25 mouse cellular contexts compared by ENCODE assay signal in the genomic region with DNA sequence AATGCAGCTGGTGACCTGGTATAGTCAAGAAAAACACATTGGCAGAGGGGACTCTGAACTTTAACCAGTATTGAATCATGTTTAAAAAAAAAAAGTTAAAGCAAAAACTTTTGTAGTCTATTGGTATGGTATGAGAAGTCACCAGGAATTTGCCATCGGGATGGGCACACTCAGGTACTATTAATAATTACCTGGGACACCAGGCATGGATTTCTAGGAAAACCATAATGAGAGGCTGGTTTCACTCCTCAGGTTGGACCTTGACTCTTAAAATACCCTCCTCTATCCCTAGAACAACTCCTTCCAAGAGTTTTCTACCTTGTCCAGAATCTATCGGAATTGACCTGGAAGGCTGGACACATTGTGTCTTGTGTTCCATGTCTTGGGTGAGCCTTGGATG.
A peak's percentile ranks its signal among the peaks of the same experiment; 100 is the strongest.
DNase-seq lines count a peak whose midpoint lies in the region; ATAC-seq and TF ChIP-seq lines count a peak whose summit lies in the region.
"Had no signal": no experiment of that assay in that cellular context is flagged by ENCODE, and none has a peak within 500 bp of the region (broad histone marks: within the 10 kb centered on the region; RNA-seq: fewer than 3 reads in every experiment).

No protein-coding gene starts in this region.

- H3K4me1 ChIP-seq in hindbrain, embryonic 14.5 days (replicated peaks; ENCODE audit: control insufficient read depth, insufficient read depth, low read length): no peaks in the 10 kb centered on the region
- peaks cover 12% of the 10 kb centered on the region; the same call in 1 of the 2 replicates for H3K4me1 ChIP-seq in hindbrain, embryonic 10.5 days (replicated peaks)
- H3K4me1 ChIP-seq in kidney, embryonic 14.5 days (ENCODE audit: control insufficient read depth, insufficient read depth, low read length): no peaks in the 10 kb centered on the region
- peaks cover 11% of the 10 kb centered on the region for H3K4me1 ChIP-seq in liver, adult 2 months (ENCODE audit: control insufficient read depth, insufficient read depth, low read length)
- no peaks in the 10 kb centered on the region for H3K4me1 ChIP-seq in liver, embryonic 11.5 days (replicated peaks; ENCODE audit: control insufficient read depth, insufficient read depth, low read length)
- H3K4me1 ChIP-seq: forebrain, embryonic 13.5 days; heart, embryonic 15.5 days; hindbrain, embryonic 15.5 days had no signal

- WGBS in hindbrain, embryonic 14.5 days: 95% methylated on average over 2 of the region's 2 CpGs
- 98% methylated on average over 2 of the region's 2 CpGs for WGBS in hindbrain, embryonic 10.5 days
- WGBS in kidney, embryonic 14.5 days: 95% methylated on average over 2 of the region's 2 CpGs
- 37% methylated on average over 2 of the region's 2 CpGs for WGBS in liver, adult 2 months
- 91% methylated on average over 2 of the region's 2 CpGs for WGBS in liver, embryonic 11.5 days

- no peaks in the 10 kb centered on the region for H3K36me3 ChIP-seq in hindbrain, embryonic 14.5 days (replicated peaks; ENCODE audit: control insufficient read depth, insufficient read depth)
- H3K36me3 ChIP-seq in hindbrain, embryonic 10.5 days: no peaks in the 10 kb centered on the region
- H3K36me3 ChIP-seq in kidney, embryonic 14.5 days (ENCODE audit: control insufficient read depth, insufficient read depth, low read length): no peaks in the 10 kb centered on the region
- no peaks in the 10 kb centered on the region for H3K36me3 ChIP-seq in liver, adult 2 months (ENCODE audit: control insufficient read depth, insufficient read depth, low read length)
- H3K36me3 ChIP-seq in liver, embryonic 11.5 days (ENCODE audit: control insufficient read depth, insufficient read depth, low read length): no peaks in the 10 kb centered on the region
- H3K36me3 ChIP-seq: forebrain, embryonic 10.5 days; G1E; heart, embryonic 15.5 days; hindbrain, embryonic 15.5 days had no signal

- H3K4me3 ChIP-seq in hindbrain, embryonic 14.5 days (replicated peaks; ENCODE audit: low read length): no peak overlapping the region
- H3K4me3 ChIP-seq in hindbrain, embryonic 10.5 days: no peak overlapping the region
- H3K4me3 ChIP-seq in kidney, embryonic 14.5 days (ENCODE audit: low read length): no peak overlapping the region
- H3K4me3 ChIP-seq in liver, adult 2 months (ENCODE audit: insufficient read depth, low read depth, low read length): no peak overlapping the region
- H3K4me3 ChIP-seq in liver, embryonic 11.5 days (ENCODE audit: low read depth, low read length): no peak overlapping the region
- H3K4me3 ChIP-seq: forebrain, embryonic 10.5 days; forebrain, embryonic 13.5 days; heart, embryonic 15.5 days; hindbrain, embryonic 15.5 days had no signal

- no peak for TF ChIP-seq POLR2A in liver, adult 2 months (IDR thresholded peaks at IDR 0.05; ENCODE audit: extremely low read depth, insufficient read depth, low read length)

- peak; percentile 1 for DNase-seq in hindbrain, embryonic 14.5 days (ENCODE audit: low spot score)
- no peak for DNase-seq in hindbrain, embryonic 10.5 days (ENCODE audit: low spot score)
- DNase-seq in kidney, adult 8-10 months: peak; percentile 20 to 59
- DNase-seq in liver, adult 2 months (ENCODE audit: extremely low read depth, low read depth, low spot score): peak; percentile 55
- no peak for DNase-seq in liver, embryonic 11.5 days (ENCODE audit: low spot score)
- DNase-seq: adrenal gland, postnatal 10 days; adrenal gland, postnatal 36 days; B cell, adult 2 months; cerebellum, adult 18-20 months; cerebellum, adult 9-10 months; cerebellum, postnatal 14 days; gastrocnemius, postnatal 10 days; gastrocnemius, postnatal 36 days; heart, postnatal 10 days; heart, postnatal 36 days had no signal

- H3K9ac ChIP-seq in hindbrain, embryonic 14.5 days: no peak overlapping the region
- no peak overlapping the region for H3K9ac ChIP-seq in kidney, embryonic 14.5 days (ENCODE audit: low read depth, low read length)
- no peak overlapping the region for H3K9ac ChIP-seq in liver, adult 2 months (ENCODE audit: low read depth, low read length)
- no peak overlapping the region for H3K9ac ChIP-seq in liver, embryonic 11.5 days (ENCODE audit: low read depth, low read length)
- H3K9ac ChIP-seq: forebrain, embryonic 13.5 days; heart, embryonic 15.5 days; hindbrain, embryonic 15.5 days had no signal

- H3K79me2 ChIP-seq in liver, adult 2 months (ENCODE audit: control insufficient read depth, insufficient read depth, low read length): no peaks in the 10 kb centered on the region

- TF ChIP-seq CTCF in liver, adult 2 months (IDR thresholded peaks at IDR 0.05; ENCODE audit: low read depth, low read length): no peak

- no peaks in the 10 kb centered on the region for H3K27me3 ChIP-seq in hindbrain, embryonic 14.5 days (ENCODE audit: control insufficient read depth, insufficient read depth, low read length)
- H3K27me3 ChIP-seq in hindbrain, embryonic 10.5 days (ENCODE audit: insufficient read depth, poor library complexity, severe bottlenecking): no peaks in the 10 kb centered on the region
- H3K27me3 ChIP-seq in kidney, embryonic 14.5 days (ENCODE audit: control insufficient read depth, insufficient read depth, low read length): no peaks in the 10 kb centered on the region
- H3K27me3 ChIP-seq in liver, adult 2 months (ENCODE audit: control insufficient read depth, insufficient read depth, low read length): no peaks in the 10 kb centered on the region
- H3K27me3 ChIP-seq in liver, embryonic 11.5 days (replicated peaks; ENCODE audit: control insufficient read depth, insufficient read depth, low read length): no peaks in the 10 kb centered on the region
- H3K27me3 ChIP-seq: CH12.LX; forebrain, embryonic 13.5 days; heart, embryonic 15.5 days; hindbrain, embryonic 15.5 days; Patski had no signal

- H3K9me3 ChIP-seq in hindbrain, embryonic 14.5 days (ENCODE audit: control insufficient read depth, low read length): no peaks in the 10 kb centered on the region
- no peaks in the 10 kb centered on the region for H3K9me3 ChIP-seq in hindbrain, embryonic 10.5 days
- H3K9me3 ChIP-seq in kidney, embryonic 14.5 days (ENCODE audit: control insufficient read depth, low read length): no peaks in the 10 kb centered on the region
- no peaks in the 10 kb centered on the region for H3K9me3 ChIP-seq in liver, embryonic 11.5 days (ENCODE audit: control insufficient read depth, low read length)
- H3K9me3 ChIP-seq: forebrain, embryonic 10.5 days; forebrain, embryonic 13.5 days; G1E; heart, embryonic 15.5 days; hindbrain, embryonic 15.5 days had no signal

- no peak overlapping the region for H3K4me2 ChIP-seq in hindbrain, embryonic 14.5 days (replicated peaks)
- H3K4me2 ChIP-seq in kidney, embryonic 14.5 days (replicated peaks; ENCODE audit: low read depth, low read length): no peak overlapping the region
- H3K4me2 ChIP-seq in liver, embryonic 11.5 days: no peak overlapping the region
- H3K4me2 ChIP-seq: forebrain, embryonic 13.5 days; heart, embryonic 11.5 days; heart, embryonic 15.5 days; hindbrain, embryonic 15.5 days had no signal

- no peak for ATAC-seq in hindbrain, embryonic 14.5 days (ENCODE audit: low FRiP score)
- no peak for ATAC-seq in kidney, embryonic 14.5 days (ENCODE audit: low FRiP score, low TSS enrichment)
- no peak for ATAC-seq in liver, embryonic 11.5 days (replicated peaks; ENCODE audit: low FRiP score)
- ATAC-seq: forebrain, embryonic 13.5 days; forebrain, embryonic 16.5 days; Patski had no signal

- H3K27ac ChIP-seq in hindbrain, embryonic 14.5 days: no peak overlapping the region
- no peak overlapping the region for H3K27ac ChIP-seq in hindbrain, embryonic 10.5 days
- no peak overlapping the region for H3K27ac ChIP-seq in kidney, embryonic 14.5 days (ENCODE audit: low read depth, low read length)
- no peak overlapping the region for H3K27ac ChIP-seq in liver, adult 2 months (replicated peaks; ENCODE audit: insufficient read depth, low read depth, low read length)
- H3K27ac ChIP-seq in liver, embryonic 11.5 days (ENCODE audit: low read depth, low read length): no peak overlapping the region
- H3K27ac ChIP-seq: forebrain, embryonic 10.5 days; forebrain, embryonic 13.5 days; heart, embryonic 15.5 days; hindbrain, embryonic 15.5 days had no signal

Comparison
In these comparisons a context has a peak if more than half of its experiments do, and no peak if none do; other contexts are left out.
1. DNase-seq: peak in hindbrain, embryonic 14.5 days (single experiment), kidney, adult 8-10 months (2 of 2) and liver, adult 2 months (single experiment); none in hindbrain, embryonic 10.5 days (single experiment) and liver, embryonic 11.5 days (single experiment).